Mouse (Mus musculus) megakaryocyte, embryonic 14.5 days (primary cell): Measurements from ENCODE around the gene Trpm2.

Experiments used
- FLI1 ChIP-seq: IDR thresholded peaks from 2 replicates; pipeline ENCODE4 v1.6.1; 2012; ENCODE audit warnings: low read length, inconsistent platforms, mixed read lengths
- GATA1 ChIP-seq: IDR thresholded peaks from 3 replicates; pipeline ENCODE4 v1.6.1; 2012; ENCODE audit warnings: mixed read lengths, low read length, inconsistent platforms, borderline replicate concordance

- TF ChIP-seq GATA1 (no peak), FLI1 (no peak)
Measured at GRCm38 (mm10) chr10:77921009-77921408, 49.4 kb downstream of the Trpm2 start.
